Mouse (Mus musculus) brain, embryonic 14.5 days (tissue): ENCODE results near the gene Ncapd2.

ENCODE experiments used
- CTCF ChIP-seq: fragments of 200-500 bp; IDR thresholded peaks from 2 replicates; pipeline ENCODE4 v1.5.1; 2012; ENCODE audit warnings: inconsistent platforms, mild to moderate bottlenecking, moderate library complexity, borderline replicate concordance; ENCODE audit not compliant: insufficient read depth, insufficient read length; ENCODE audit errors: extremely low read depth
- POLR2A ChIP-seq: fragments of 200-500 bp; IDR thresholded peaks from 2 replicates; pipeline ENCODE4 v1.6.1; 2012; ENCODE audit warnings: mild to moderate bottlenecking, inconsistent platforms, borderline replicate concordance; ENCODE audit not compliant: poor library complexity, insufficient read depth, insufficient read length, severe bottlenecking; ENCODE audit errors: extremely low read depth

GRCm38 (mm10) chr6:125239547-125239946 is 48.0 kb upstream of the Ncapd2 start:
- TF ChIP-seq CTCF: no peak
- TF ChIP-seq POLR2A: no peak
